Mouse (Mus musculus) neural tube, embryonic 14.5 days (tissue): Measurements from ENCODE around the gene Elf5. TPM values are rescaled to one million over a fixed set of nuclear protein-coding genes. Genes with fewer than 3 reads are reported as not detected.

Source experiments
- ATAC-seq: fragments of 200-750 bp; cut with Nextera tagmentation; 2 replicates; pipeline ENCODE4 v1.8.0; 2017; ENCODE audit warnings: low read depth, mild to moderate bottlenecking, moderate TSS enrichment, moderate library complexity
- H3K27ac ChIP-seq: fragments of 300-500 bp; sonication (generic); 2 replicates; pipeline ENCODE4 v1.5.1; 2014; ENCODE audit warnings: low read depth, mild to moderate bottlenecking, control low read depth, low read length, moderate library complexity, mixed read lengths
- H3K27me3 ChIP-seq: fragments of 300-500 bp; sonication (generic); 2 replicates; pipeline ENCODE4 v1.6.1; 2014; ENCODE audit warnings: low read length; ENCODE audit not compliant: control insufficient read depth, insufficient read depth
- H3K36me3 ChIP-seq: fragments of 300-500 bp; sonication (generic); 2 replicates; pipeline ENCODE4 v1.6.1; 2014; ENCODE audit warnings: low read length, mixed read lengths; ENCODE audit not compliant: control insufficient read depth, insufficient read depth
- H3K4me1 ChIP-seq: fragments of 300-500 bp; sonication (generic); 2 replicates; pipeline ENCODE4 v1.6.1; 2014; ENCODE audit warnings: low read length; ENCODE audit not compliant: control insufficient read depth, insufficient read depth
- H3K4me2 ChIP-seq: fragments of 300-500 bp; sonication (generic); 2 replicates; pipeline ENCODE4 v1.6.1; 2014; ENCODE audit warnings: mild to moderate bottlenecking, low read depth, low read length, control low read depth
- H3K4me3 ChIP-seq: fragments of 300-500 bp; sonication (generic); 2 replicates; pipeline ENCODE4 v1.5.1; 2014; ENCODE audit warnings: low read depth, low read length, control low read depth, mixed read lengths
- H3K9ac ChIP-seq: fragments of 300-500 bp; sonication (generic); replicated peaks from 2 replicates; pipeline ENCODE4 v1.6.1; 2014; ENCODE audit warnings: low read depth, mild to moderate bottlenecking, control low read depth, low read length, mixed read lengths
- H3K9me3 ChIP-seq: fragments of 300-500 bp; sonication (generic); 2 replicates; pipeline ENCODE4 v1.6.1; 2016; ENCODE audit warnings: low read length; ENCODE audit not compliant: control insufficient read depth
- WGBS: fragments of 180-500 bp; shearing (Covaris S2); extraction: QIAGEN DNeasy Blood & Tissue Kit; methylation state at CpG from one replicate; pipeline ENCODE4 v1.1.7; 2014; 5-methylcytosine and 5-hydroxymethylcytosine counted together
- polyA plus RNA-seq: library from polyadenylated mRNA; unstranded; fragments of >200 nt; fragmentation: Nextera tagmentation; extraction: Ambion mirVana; gene quantifications from 2 replicates; pipeline ENCODE4 v1.2.1, GENCODE M21; 2014

The Elf5 gene
- not detected in 2 replicates for polyA plus RNA-seq

GRCm38 (mm10) chr2:103411348-103411747 lies at the start of gene Elf5:
Elf5 (plus strand) TSS chr2:103411688.
- WGBS: 83% methylated on average over 6 of the region's 6 CpGs
- Histone ChIP-seq H3K9ac (no peak within 1 kb of the TSS), H3K4me1 (no peaks in the 10 kb centered on the region)

GRCm38 (mm10) chr2:103372541-103372940 lies 38.9 kb upstream of the Elf5 start:
- no peaks in the 10 kb centered on the region for H3K4me1 ChIP-seq
- H3K9ac ChIP-seq: no peak overlapping the region
- no peak overlapping the region for H3K4me3 ChIP-seq
- 83% methylated on average over 5 of the region's 5 CpGs for WGBS
- no peak for ATAC-seq
- H3K9me3 ChIP-seq: no peaks in the 10 kb centered on the region
- no peaks in the 10 kb centered on the region for H3K36me3 ChIP-seq
- H3K4me2 ChIP-seq: no peak overlapping the region
- no peak overlapping the region for H3K27ac ChIP-seq
- no peaks in the 10 kb centered on the region for H3K27me3 ChIP-seq

More at GRCm38 (mm10) chr2:103411348-103411747, at the start of gene Elf5:
- H3K9me3 ChIP-seq: no peaks in the 10 kb centered on the region
- H3K36me3 ChIP-seq: no peaks in the 10 kb centered on the region
- H3K4me3 ChIP-seq: no peak within 1 kb of the TSS
- H3K27ac ChIP-seq: no peak within 1 kb of the TSS
- ATAC-seq: no peak
- no peak within 1 kb of the TSS for H3K4me2 ChIP-seq
- H3K27me3 ChIP-seq: no peaks in the 10 kb centered on the region

- Histone ChIP-seq H3K27ac (no peak overlapping the region), H3K4me3 (no peak overlapping the region), H3K36me3 (no peaks in the 10 kb centered on the region), H3K4me2 (no peak overlapping the region), H3K4me1 (no peaks in the 10 kb centered on the region), H3K9me3 (no peaks in the 10 kb centered on the region), H3K27me3 (no peaks in the 10 kb centered on the region), H3K9ac (no peak overlapping the region)
- no peak for ATAC-seq
- 78% methylated on average over 9 of the region's 9 CpGs for WGBS
These were observed 31.9 kb upstream of the Elf5 start for GRCm38 (mm10) chr2:103379502-103380160.

DNA sequence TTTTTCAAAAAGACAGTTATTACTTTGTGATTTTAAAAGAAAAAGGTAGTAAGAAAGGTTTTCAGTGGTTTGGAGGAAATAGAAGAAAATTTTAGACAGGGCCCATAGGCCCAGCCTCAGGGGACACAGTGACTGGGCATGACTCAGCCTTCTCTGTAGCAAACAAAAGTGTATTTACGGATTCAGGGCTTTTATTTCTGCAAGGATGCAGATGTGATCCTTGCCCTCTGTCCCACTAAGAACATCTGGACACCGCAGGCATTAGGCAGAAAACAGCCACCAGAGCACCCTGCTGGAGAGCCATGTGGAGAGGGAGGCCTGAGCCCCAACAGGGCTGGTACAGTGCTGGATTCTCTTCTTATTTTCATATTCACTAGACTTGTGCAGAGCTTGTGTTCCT lies 29.3 kb upstream of the Elf5 start:
- 77% methylated on average over 2 of the region's 2 CpGs for WGBS
- Histone ChIP-seq H3K9ac (no peak overlapping the region), H3K27me3 (no peaks in the 10 kb centered on the region), H3K4me3 (no peak overlapping the region), H3K9me3 (no peaks in the 10 kb centered on the region), H3K36me3 (no peaks in the 10 kb centered on the region), H3K4me2 (no peak overlapping the region), H3K4me1 (no peaks in the 10 kb centered on the region), H3K27ac (no peak overlapping the region)
- ATAC-seq: no peak

DNA sequence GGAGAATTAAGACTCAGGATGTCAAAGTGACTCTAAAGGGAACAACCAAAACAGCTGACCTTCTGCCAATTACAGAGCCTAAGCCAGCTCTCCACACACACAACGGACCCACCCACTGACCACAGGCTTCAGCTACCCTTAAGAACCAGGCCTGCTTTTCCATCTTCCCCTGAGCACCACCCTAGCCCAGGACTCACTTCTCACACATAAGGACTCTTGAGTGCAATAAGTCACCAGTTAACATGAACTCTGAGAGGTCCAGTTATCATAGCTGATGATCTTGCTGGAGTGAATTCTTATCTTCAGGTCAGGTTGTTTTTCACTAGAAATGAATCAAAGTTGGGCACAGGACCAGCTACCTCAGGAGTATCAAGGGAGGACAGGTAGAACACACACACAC lies 23.6 kb upstream of the Elf5 start:
- H3K4me1 ChIP-seq: no peaks in the 10 kb centered on the region
- no peak overlapping the region for H3K4me2 ChIP-seq
- H3K9me3 ChIP-seq: no peaks in the 10 kb centered on the region
- H3K36me3 ChIP-seq: no peaks in the 10 kb centered on the region
- no peak overlapping the region for H3K4me3 ChIP-seq
- no peaks in the 10 kb centered on the region for H3K27me3 ChIP-seq
- ATAC-seq: no peak
- H3K27ac ChIP-seq: no peak overlapping the region
- 100% methylated on average over 1 of the region's 1 CpGs for WGBS
- no peak overlapping the region for H3K9ac ChIP-seq

GRCm38 (mm10) chr2:103388311-103388710 lies 23.2 kb upstream of the Elf5 start:
- H3K9me3 ChIP-seq: no peaks in the 10 kb centered on the region
- 83% methylated on average over 1 of the region's 1 CpGs for WGBS

GRCm38 (mm10) chr2:103390086-103390988 lies 21.2 kb upstream of the Elf5 start:
- Histone ChIP-seq H3K27me3 (no peaks in the 10 kb centered on the region), H3K27ac (no peak overlapping the region), H3K9me3 (no peaks in the 10 kb centered on the region), H3K4me1 (no peaks in the 10 kb centered on the region), H3K4me3 (no peak overlapping the region), H3K4me2 (no peak overlapping the region), H3K36me3 (no peaks in the 10 kb centered on the region), H3K9ac (no peak overlapping the region)
- WGBS: 45% methylated on average over 4 of the region's 4 CpGs
- peak; percentile 54; the same call in 1 of the 2 replicates for ATAC-seq

More at GRCm38 (mm10) chr2:103388311-103388710, 23.2 kb upstream of the Elf5 start:
- no peak for ATAC-seq
- no peak overlapping the region for H3K4me2 ChIP-seq
- H3K9ac ChIP-seq: no peak overlapping the region
- H3K36me3 ChIP-seq: no peaks in the 10 kb centered on the region
- H3K4me1 ChIP-seq: no peaks in the 10 kb centered on the region
- H3K27me3 ChIP-seq: no peaks in the 10 kb centered on the region
- H3K27ac ChIP-seq: no peak overlapping the region
- no peak overlapping the region for H3K4me3 ChIP-seq

GRCm38 (mm10) chr2:103391626-103392025 lies 19.9 kb upstream of the Elf5 start:
- H3K36me3 ChIP-seq: no peaks in the 10 kb centered on the region
- H3K4me2 ChIP-seq: no peak overlapping the region
- H3K9me3 ChIP-seq: no peaks in the 10 kb centered on the region
- no peak overlapping the region for H3K27ac ChIP-seq
- WGBS: 93% methylated on average over 3 of the region's 4 CpGs
- H3K4me1 ChIP-seq: no peaks in the 10 kb centered on the region
- no peak overlapping the region for H3K9ac ChIP-seq
- no peaks in the 10 kb centered on the region for H3K27me3 ChIP-seq
- no peak for ATAC-seq
- no peak overlapping the region for H3K4me3 ChIP-seq

GRCm38 (mm10) chr2:103398110-103398509 lies 13.4 kb upstream of the Elf5 start:
- no peak overlapping the region for H3K4me3 ChIP-seq
- H3K9me3 ChIP-seq: no peaks in the 10 kb centered on the region
- WGBS: 76% methylated on average over 6 of the region's 6 CpGs
- no peak overlapping the region for H3K9ac ChIP-seq
- ATAC-seq: no peak
- H3K27me3 ChIP-seq: no peaks in the 10 kb centered on the region
- no peak overlapping the region for H3K27ac ChIP-seq
- no peaks in the 10 kb centered on the region for H3K4me1 ChIP-seq
- no peaks in the 10 kb centered on the region for H3K36me3 ChIP-seq
- no peak overlapping the region for H3K4me2 ChIP-seq
